Mouse (Mus musculus) lung, adult 2 months (tissue): ENCODE measurements around the gene Mri1.

Experiments used
- CTCF ChIP-seq: fragments of 200-500 bp; IDR thresholded peaks from 2 replicates; pipeline ENCODE4 v1.5.1; 2011; ENCODE audit warnings: mild to moderate bottlenecking, low read length, control low read depth; ENCODE audit not compliant: insufficient read depth
- POLR2A ChIP-seq: fragments of 200-500 bp; IDR thresholded peaks from 2 replicates; pipeline ENCODE4 v1.6.1; 2011; ENCODE audit warnings: low read depth, mild to moderate bottlenecking, control low read depth, low read length, borderline replicate concordance; ENCODE audit errors: extremely low read depth

- TF ChIP-seq CTCF (peak; percentile 71), POLR2A (no peak)
These were observed 34.6 kb upstream of the Mri1 start for GRCm38 (mm10) chr8:84291688-84292087.
